Mouse (Mus musculus): ENCODE data around the gene Ccr9.

Gene Ccr9

GRCm38 (mm10) chr9:123802896-123803295, 124.7 kb downstream of the Ccr9 start:
- DNase-seq (ENCODE audit: low spot score): no peak

GRCm38 (mm10) chr9:123805241-123805640, 127.0 kb downstream of the Ccr9 start:
- DNase-seq (ENCODE audit: low spot score): no peak

GRCm38 (mm10) chr9:123806267-123806666, 128.0 kb downstream of the Ccr9 start, which contains the start of gene Cxcr6:
Gene Cxcr6 (plus strand): TSS chr9:123806475.
- no peak for DNase-seq (ENCODE audit: low spot score)

DNA sequence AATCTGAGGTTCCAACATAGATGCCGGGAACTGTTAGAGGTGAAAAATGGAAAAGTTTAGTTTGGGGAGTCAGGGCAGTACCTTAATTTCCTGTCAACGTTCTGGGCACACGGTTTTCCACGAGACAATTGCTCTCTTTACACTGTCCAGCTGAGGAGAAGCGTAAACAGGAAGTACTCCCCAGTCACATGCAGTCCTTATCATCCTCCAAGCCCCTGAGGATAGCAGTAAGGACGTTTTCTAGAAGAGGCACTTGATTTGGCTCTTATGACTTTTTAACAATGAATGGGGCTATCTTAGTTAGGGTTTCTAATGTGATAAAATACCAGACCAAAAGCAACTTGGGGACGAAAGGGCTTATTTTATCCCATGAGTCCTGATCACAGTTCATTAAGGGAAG, 130.3 kb downstream of the Ccr9 start:
- DNase-seq (ENCODE audit: low spot score): no peak

DNA sequence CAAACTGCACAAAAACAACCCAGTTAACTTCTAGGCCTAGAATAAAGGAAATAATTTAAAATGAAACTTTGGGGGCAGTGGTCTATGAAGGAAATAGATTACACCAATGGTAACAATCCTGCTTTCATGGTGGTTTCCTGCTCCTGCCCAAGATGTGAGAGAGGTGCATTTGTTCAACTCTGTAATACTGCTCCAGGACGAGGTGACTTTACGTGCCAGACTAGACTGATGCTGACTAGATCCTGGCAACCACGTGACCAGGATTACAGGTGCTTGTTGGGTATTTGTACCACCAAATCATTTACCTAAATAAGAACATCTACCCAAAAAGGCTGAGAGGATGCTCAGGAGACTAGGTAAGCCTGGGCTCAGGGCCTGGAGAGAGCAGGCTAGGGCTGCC, 133.6 kb downstream of the Ccr9 start:
- no peak for DNase-seq (ENCODE audit: low spot score)

- no peak for DNase-seq (ENCODE audit: low spot score)
Observed at GRCm38 (mm10) chr9:123814326-123814725, 136.1 kb downstream of the Ccr9 start.

DNA sequence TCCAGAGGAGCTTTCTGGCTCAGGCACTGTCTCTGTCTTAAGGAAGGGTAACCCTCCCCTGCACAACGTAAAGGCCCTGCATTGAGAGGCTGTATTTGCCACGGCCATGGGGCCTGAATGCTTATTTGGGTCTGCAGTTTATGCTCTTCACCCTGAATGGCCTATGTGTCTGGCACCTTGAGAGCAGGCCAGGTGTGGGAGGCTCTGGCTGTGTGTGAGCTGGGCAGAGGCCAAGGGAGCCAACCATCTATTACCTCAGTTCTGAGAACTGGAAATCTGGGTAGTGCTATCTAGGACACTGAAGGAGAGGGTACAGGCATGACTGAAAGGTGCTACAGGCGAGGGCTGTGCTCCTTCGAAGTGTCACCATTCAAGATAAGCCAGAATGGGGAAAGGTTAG, 136.6 kb downstream of the Ccr9 start:
- DNase-seq (ENCODE audit: low spot score): no peak

DNA sequence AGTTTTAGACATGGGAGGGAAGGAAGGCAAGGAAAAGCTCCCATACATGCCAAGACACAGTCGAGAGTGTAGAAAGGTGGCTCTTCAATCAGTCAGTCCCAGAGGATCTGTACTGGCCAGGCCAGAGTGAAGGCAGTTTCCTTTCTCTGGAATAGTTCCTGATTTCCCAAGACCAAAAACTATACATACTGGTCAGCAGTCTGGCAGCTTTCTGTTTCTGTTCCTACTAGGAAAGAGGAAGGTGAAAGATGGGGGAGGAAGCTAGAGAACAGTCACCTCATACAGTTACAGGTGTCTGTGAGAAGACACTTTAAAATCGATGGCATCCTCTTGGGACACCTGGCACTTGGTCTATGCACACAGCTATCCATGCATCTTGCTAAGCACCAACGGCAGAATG, 137.2 kb downstream of the Ccr9 start:
- no peak for DNase-seq (ENCODE audit: low spot score)

DNA sequence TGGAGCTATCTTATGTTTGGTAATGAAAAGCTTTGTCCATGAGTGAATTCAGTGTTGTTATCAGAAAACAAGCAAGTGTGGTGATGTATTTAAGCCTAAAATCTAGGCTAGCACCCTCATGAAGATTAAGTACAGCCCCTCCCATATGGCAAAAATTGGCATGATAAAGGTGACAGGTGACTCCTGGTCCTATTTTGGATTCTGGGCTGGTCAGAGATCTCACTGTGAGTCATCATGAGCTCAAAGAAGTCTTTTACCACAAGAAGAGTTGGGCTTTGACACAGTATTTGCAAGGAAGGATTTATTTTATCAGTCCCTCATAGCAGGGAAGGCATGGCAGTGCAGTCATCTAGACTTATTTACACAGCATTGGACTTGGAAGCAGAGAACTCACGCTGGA, 137.8 kb downstream of the Ccr9 start:
- no peak for DNase-seq (ENCODE audit: low spot score)

GRCm38 (mm10) chr9:123818601-123819000, 140.4 kb downstream of the Ccr9 start:
- DNase-seq (ENCODE audit: low spot score): no peak

DNA sequence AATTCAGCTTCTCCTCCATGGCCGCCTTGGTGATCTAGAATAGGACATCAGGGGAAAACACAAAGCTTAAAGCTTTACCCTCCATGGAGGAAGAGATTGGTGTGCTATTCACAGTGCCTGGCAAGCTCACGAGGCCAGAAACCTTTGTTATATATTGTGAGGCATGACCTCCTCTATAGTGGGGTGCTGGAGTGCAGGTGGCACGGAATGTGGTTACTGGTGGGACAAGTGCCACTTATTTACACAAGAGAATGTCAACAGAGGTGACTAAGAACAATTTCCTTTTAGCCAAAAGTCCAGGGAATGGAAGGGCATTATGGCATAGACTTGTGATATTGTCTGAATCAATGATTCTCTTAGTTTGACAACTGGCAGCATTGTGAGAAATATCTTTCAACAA, 148.4 kb downstream of the Ccr9 start:
- DNase-seq (ENCODE audit: low spot score): no peak

DNA sequence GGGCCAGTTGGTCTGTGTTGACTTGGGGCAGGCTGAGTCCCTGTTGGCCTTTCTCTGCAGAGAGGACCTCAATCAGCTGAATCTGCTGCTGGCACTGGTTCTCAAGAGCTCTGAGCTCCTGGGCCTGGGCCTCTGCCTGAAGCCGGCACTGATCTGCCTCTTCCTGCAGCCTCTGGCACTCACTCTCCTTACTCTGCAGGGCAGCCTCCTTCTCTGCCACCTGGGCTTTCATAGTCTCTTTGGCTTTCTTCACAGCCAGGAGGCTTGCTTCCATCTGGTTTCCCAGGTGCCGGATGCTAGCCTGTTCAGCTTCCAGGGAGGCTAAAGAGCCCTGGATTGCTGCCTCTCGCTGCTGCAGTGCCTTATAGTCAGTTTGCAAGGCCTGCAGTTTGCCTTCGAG, 150.7 kb downstream of the Ccr9 start:
- no peak for DNase-seq (ENCODE audit: low spot score)
